Mouse (Mus musculus) gastrocnemius, adult 2 months (tissue): ENCODE measurements around the gene Ppp1r2. TPM values are rescaled to one million over a fixed set of nuclear protein-coding genes. Genes with fewer than 3 reads are reported as not detected.

Experiments
- DNase-seq: peaks from one replicate; pipeline ENCODE4 v3.0.0; 2022
- H3K27ac ChIP-seq: fragments of 200-600 bp; 2 replicates; pipeline ENCODE4 v1.8.1; 2022; ENCODE audit warnings: mild to moderate bottlenecking
- H3K4me3 ChIP-seq: fragments of 200-600 bp; 2 replicates; pipeline ENCODE4 v1.8.1; 2022; ENCODE audit warnings: mild to moderate bottlenecking, moderate library complexity
- CTCF ChIP-seq: fragments of 200-600 bp; IDR thresholded peaks from 2 replicates; pipeline ENCODE4 v1.8.1; 2022; ENCODE audit warnings: antibody characterized with exemption, mild to moderate bottlenecking, moderate library complexity
- intact Hi-C: fragments of 180-260 bp; cut with DNase I; formaldehyde crosslinking; loops from one replicate; pipeline ENCODE4 v1.15.1; 2025
- microRNA-seq: library from miRNA; unstranded; fragments of <30 nt; microRNA quantifications from one replicate; pipeline ENCODE4 v1.2.0, GENCODE M21; 2021
- total RNA-seq, 2 experiments: library from RNA; stranded (reverse); gene quantifications; 2 replicates each; pipeline ENCODE4 v1.2.3; 2021

Gene Ppp1r2
- total RNA-seq, 2 experiments from 2014 or later, result 78.9 to 89.0 TPM

- no peak for TF ChIP-seq CTCF
- intact Hi-C loops, result no loop called here
- no peak overlapping the region for H3K4me3 ChIP-seq
These were observed 61.6 kb downstream of the Ppp1r2 start for GRCm38 (mm10) chr16:31213463-31213862.

GRCm38 (mm10) chr16:31211503-31211902, 63.6 kb downstream of the Ppp1r2 start:
- no peak for TF ChIP-seq CTCF
- H3K4me3 ChIP-seq, result no peak overlapping the region
- no peak overlapping the region for H3K27ac ChIP-seq
- intact Hi-C loops, result no loop called here
- DNase-seq, result no peak

More at GRCm38 (mm10) chr16:31213463-31213862, 61.6 kb downstream of the Ppp1r2 start:
- no peak overlapping the region for H3K27ac ChIP-seq
- no peak for DNase-seq

- H3K27ac ChIP-seq, result no peak overlapping the region
- H3K4me3 ChIP-seq, result no peak overlapping the region
- DNase-seq, result no peak
- no peak for TF ChIP-seq CTCF
- intact Hi-C loops, result no loop called here
These were observed 64.6 kb downstream of the Ppp1r2 start for GRCm38 (mm10) chr16:31210453-31210852.

- H3K27ac ChIP-seq, result no peak overlapping the region
- no peak for DNase-seq
- intact Hi-C loops, result no loop called here
- H3K4me3 ChIP-seq, result no peak overlapping the region
- no peak for TF ChIP-seq CTCF
These were observed 65.2 kb downstream of the Ppp1r2 start for GRCm38 (mm10) chr16:31209911-31210310.

- H3K27ac ChIP-seq, result no peak overlapping the region
- intact Hi-C loops, result no loop called here
- no peak for DNase-seq
- TF ChIP-seq CTCF, result no peak
- H3K4me3 ChIP-seq, result no peak overlapping the region
These were observed 69.4 kb downstream of the Ppp1r2 start for GRCm38 (mm10) chr16:31205726-31206125.

- Histone ChIP-seq H3K27ac (no peak overlapping the region), H3K4me3 (no peak overlapping the region)
- intact Hi-C loops, result no loop called here
- TF ChIP-seq CTCF, result no peak
- no peak for DNase-seq
These were observed 69.9 kb downstream of the Ppp1r2 start for GRCm38 (mm10) chr16:31205187-31205586.

- intact Hi-C loops, result loop anchor here (5.0 kb wide), 1 partner anchor 143 kb away; no protein-coding TSS in a partner anchor
- TF ChIP-seq CTCF, result no peak
- H3K4me3 ChIP-seq, result no peak overlapping the region
- H3K27ac ChIP-seq, result no peak overlapping the region
- no peak for DNase-seq
These were observed 70.9 kb downstream of the Ppp1r2 start for GRCm38 (mm10) chr16:31204216-31204615.

GRCm38 (mm10) chr16:31201704-31202103, 73.4 kb downstream of the Ppp1r2 start:
- Histone ChIP-seq H3K4me3 (peak overlapping the region; percentile 95), H3K27ac (peak overlapping the region; percentile 77)
- no peak for DNase-seq
- intact Hi-C loops, result loop anchor here (5.0 kb wide), 1 partner anchor 146 kb away; no protein-coding TSS in a partner anchor
- no peak for TF ChIP-seq CTCF

Small RNA genes lying within 50 kb of the gene (microRNA-seq; reads per million reads assigned to microRNA genes)
- gene Gm27415, result not detected

Other genes with a start within 250 kb of the Ppp1r2 start
- gene Xxylt1, start 193.8 kb downstream of the Ppp1r2 start, total RNA-seq, result 1 to 10 TPM; 2.0 to 6.2 TPM
- 10 to 100 TPM in 1 of 2 experiments, 1 to 10 TPM in 1; 9.5 to 10.8 TPM for gene Acap2, start 74.0 kb downstream of the Ppp1r2 start, total RNA-seq
- 10 to 100 TPM; 34.3 to 42.6 TPM for gene Apod, start 39.5 kb upstream of the Ppp1r2 start, total RNA-seq
- gene Bdh1, start 147.0 kb upstream of the Ppp1r2 start, total RNA-seq, result 100 to 1,000 TPM in 1 of 2 experiments, 10 to 100 TPM in 1; 71.4 to 144 TPM